Mouse (Mus musculus) G1E (cell line): ENCODE results near the gene Zfp936. TPM values are rescaled to one million over a fixed set of nuclear protein-coding genes. Genes with fewer than 3 reads are reported as not detected.

ENCODE experiments used
- polyA plus RNA-seq: library from polyadenylated mRNA; stranded (reverse); fragments of >175 nt; gene quantifications from 2 replicates; pipeline ENCODE4 v1.2.3, GENCODE M21; 2012
- total RNA-seq, 2 experiments: library from RNA; stranded (forward) in 1 of 2; stranded (reverse) in 1 of 2; fragments of 200-1000 nt in 1 of 2; fragments of >200 nt in 1 of 2; fragmentation: Nextera tagmentation in 1 of 2; gene quantifications; 2 replicates each; pipeline ENCODE4 v1.2.3; 2014 to 2017

The Zfp936 gene
- total and polyA plus RNA-seq, 3 experiments, result 0.11 TPM; not detected in 2

Other genes starting within 250 kb of the Zfp936 start
- not detected in 2 replicates for gene Gm2381, start 247.0 kb upstream of the Zfp936 start, total RNA-seq (2014; fragmentation: Nextera tagmentation)
- 0.12 TPM in 1 of 2 replicates, not detected in the other for gene Gm2381, start 247.0 kb upstream of the Zfp936 start, total RNA-seq (2017)
- not detected in 2 replicates for gene Gm2381, start 247.0 kb upstream of the Zfp936 start, polyA plus RNA-seq
- not detected in 2 replicates for gene Vmn2r63, start 180.4 kb upstream of the Zfp936 start, total RNA-seq (2014; fragmentation: Nextera tagmentation)
- gene Vmn2r63, start 180.4 kb upstream of the Zfp936 start, total RNA-seq (2017), result 0.06 and 0.16 TPM in 2 replicates
- gene Vmn2r63, start 180.4 kb upstream of the Zfp936 start, polyA plus RNA-seq, result not detected in 2 replicates
- gene Gm9268, start 95.5 kb upstream of the Zfp936 start, total RNA-seq (2014; fragmentation: Nextera tagmentation), result not detected in 2 replicates
- gene Gm9268, start 95.5 kb upstream of the Zfp936 start, total RNA-seq (2017), result 0.16 TPM in 1 of 2 replicates, not detected in the other
- not detected in 2 replicates for gene Gm9268, start 95.5 kb upstream of the Zfp936 start, polyA plus RNA-seq
- 16.0 and 21.3 TPM in 2 replicates for gene Zfp715, start 199.1 kb downstream of the Zfp936 start, total RNA-seq (2014; fragmentation: Nextera tagmentation)
- 21.4 and 23.8 TPM in 2 replicates for gene Zfp715, start 199.1 kb downstream of the Zfp936 start, total RNA-seq (2017)
- 1.7 and 3.9 TPM in 2 replicates for gene Zfp715, start 199.1 kb downstream of the Zfp936 start, polyA plus RNA-seq
- gene Siglecf, start 237.1 kb downstream of the Zfp936 start, total RNA-seq (2014; fragmentation: Nextera tagmentation), result not detected in 2 replicates
- gene Siglecf, start 237.1 kb downstream of the Zfp936 start, total RNA-seq (2017), result 1.4 and 1.5 TPM in 2 replicates
- 0.19 and 0.24 TPM in 2 replicates for gene Siglecf, start 237.1 kb downstream of the Zfp936 start, polyA plus RNA-seq